Mouse (Mus musculus) Patski (cell line): ENCODE measurements around the gene Retnlg. TPM values are rescaled to one million over a fixed set of nuclear protein-coding genes. Genes with fewer than 3 reads are reported as not detected.
"Not testable (repeated sequence)": the region's sequence is repeated elsewhere in the genome, so short reads cannot be mapped to it uniquely, and the experiment has no call there.

Experiments used
- ATAC-seq: fragments of 100-300 bp; one replicate; pipeline ENCODE4 v1.8.0; 2021
- CTCF ChIA-PET: fragments of 350-600 bp; sonication (Branson Sonifier 250); formaldehyde crosslinking; loops from one replicate; lab custom pipeline; 2022; ENCODE audit warnings: inconsistent platforms; lab: Charles Lee
- POLR2A ChIA-PET: fragments of 350-600 bp; sonication (Branson Sonifier 250); formaldehyde crosslinking; loops from one replicate; lab custom pipeline; 2022; ENCODE audit warnings: antibody characterized with exemption, inconsistent platforms; lab: Charles Lee
- DNase-seq: peaks from one replicate; pipeline ENCODE4 v3.0.0-alpha.2; 2011; ENCODE audit warnings: low read depth, low spot score
- H3K27me3 ChIP-seq: fragments of 371-371 bp; one replicate; pipeline ENCODE4 v1.5.1; 2021
- CTCF ChIP-seq: fragments of 100-300 bp; IDR thresholded peaks from one replicate; pipeline ENCODE4 v1.5.1; 2021
- in situ Hi-C: fragments of 300-500 bp; cut with MboI; formaldehyde crosslinking; loops from 3 replicates; pipeline ENCODE4 v1.11.1; 2018; ENCODE audit warnings: low pct_unique_long_range_greater_than_20kb, mixed read lengths
- polyA plus RNA-seq: library from polyadenylated mRNA; unstranded; gene quantifications from one replicate; pipeline ENCODE4 v1.2.3, GENCODE M21; 2021

Retnlg gene
- not detected for polyA plus RNA-seq

GRCm38 (mm10) chr16:48872321-48872720 lies at the start of gene Retnlg:
Retnlg (plus strand) TSS chr16:48872621.
- TF ChIP-seq CTCF = no peak
- ATAC-seq = no peak
- DNase-seq = no peak
- ChIA-PET POLR2A (no interaction called here), CTCF (interaction anchor here (1.4 kb wide), 1 partner anchor 9 kb away, joined by 3 read pairs; no protein-coding TSS in a partner anchor)
- H3K27me3 ChIP-seq = peaks cover 8% of the 10 kb centered on the region
- in situ Hi-C loops = no loop called here

DNA sequence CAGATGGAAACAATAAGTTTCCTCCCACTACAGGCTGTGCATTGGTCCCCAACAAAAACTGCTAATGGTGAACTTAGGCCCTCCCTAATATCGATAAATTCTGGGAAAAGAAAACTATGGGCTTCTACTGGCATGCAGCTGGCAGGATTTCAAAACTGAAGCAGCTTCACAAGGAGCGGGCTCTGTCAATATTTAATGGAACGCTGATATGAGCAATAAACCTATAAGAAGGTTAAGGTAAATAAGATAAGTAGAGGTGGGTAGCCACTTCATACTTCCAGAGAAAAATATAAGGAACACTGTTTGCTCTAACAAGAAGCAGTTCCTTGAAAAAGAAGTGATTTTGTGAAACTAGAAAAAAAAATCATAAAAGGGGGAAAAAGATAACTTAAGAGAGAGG lies 45.9 kb upstream of the Retnlg start:
- ATAC-seq (no peak), DNase-seq (no peak)
- TF ChIP-seq CTCF = no peak
- H3K27me3 ChIP-seq = no peaks in the 10 kb centered on the region
- in situ Hi-C loops = no loop called here
- ChIA-PET CTCF (no interaction called here), POLR2A (no interaction called here)

- no peak for TF ChIP-seq CTCF
- CTCF ChIA-PET = no interaction called here
- in situ Hi-C loops = no loop called here
These were observed 44.8 kb upstream of the Retnlg start for GRCm38 (mm10) chr16:48827625-48828024.

DNA sequence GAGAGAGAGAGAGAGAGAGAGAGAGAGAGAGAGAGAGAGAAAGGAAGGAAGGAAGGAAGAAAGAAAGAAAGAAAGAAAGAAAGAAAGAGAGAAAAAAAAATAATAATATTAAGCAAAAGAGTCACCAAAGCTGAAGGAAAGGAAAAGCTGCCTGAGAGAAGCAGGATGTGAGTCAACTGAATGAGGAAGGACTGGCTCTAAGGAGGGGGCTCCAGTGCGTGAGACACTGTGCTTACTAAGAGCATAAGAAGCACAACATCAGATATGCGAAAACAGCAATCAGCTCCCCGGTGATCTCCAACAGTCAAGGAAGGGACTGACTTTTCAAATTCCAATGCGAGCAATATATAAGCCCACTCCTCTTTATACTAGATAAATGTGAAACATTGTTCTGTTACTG lies 43.4 kb upstream of the Retnlg start:
- CTCF ChIA-PET = no interaction called here

More at GRCm38 (mm10) chr16:48827625-48828024, 44.8 kb upstream of the Retnlg start:
- POLR2A ChIA-PET = no interaction called here
- no peaks in the 10 kb centered on the region for H3K27me3 ChIP-seq
- no peak for DNase-seq
- ATAC-seq = no peak

DNA sequence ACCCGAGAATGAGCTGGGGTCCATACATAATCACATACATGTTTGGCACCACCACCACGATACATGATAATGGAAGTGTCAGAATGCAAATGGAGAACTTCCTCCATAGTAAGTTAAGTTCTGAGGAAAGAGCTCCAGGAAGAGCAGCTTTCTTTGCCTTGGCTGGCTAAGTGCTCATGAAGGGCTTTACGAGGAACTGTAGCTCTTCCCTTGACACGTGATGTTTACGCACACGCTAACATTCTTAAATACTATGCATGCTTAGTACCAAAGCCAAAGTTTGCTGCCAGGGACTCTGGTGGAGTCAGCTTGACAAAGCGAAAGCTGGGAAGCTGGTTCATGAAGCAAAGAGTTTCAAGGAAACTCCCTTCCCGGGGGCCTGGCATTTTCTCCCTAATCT lies 40.4 kb upstream of the Retnlg start:
- no peak for TF ChIP-seq CTCF
- ChIA-PET CTCF (no interaction called here), POLR2A (no interaction called here)
- in situ Hi-C loops = no loop called here
- no peak for ATAC-seq
- no peaks in the 10 kb centered on the region for H3K27me3 ChIP-seq
- no peak for DNase-seq

More for the DNA sequence above, 43.4 kb upstream of the Retnlg start:
- no peaks in the 10 kb centered on the region for H3K27me3 ChIP-seq
- POLR2A ChIA-PET = no interaction called here
- in situ Hi-C loops = no loop called here
- no peak for TF ChIP-seq CTCF
- no peak for ATAC-seq
- DNase-seq = no peak

GRCm38 (mm10) chr16:48833626-48834025 lies 38.8 kb upstream of the Retnlg start:
- ATAC-seq, DNase-seq, H3K27me3 ChIP-seq, CTCF ChIA-PET, POLR2A ChIA-PET, in situ Hi-C loops: not testable (repeated sequence)

- ATAC-seq (no peak), DNase-seq (no peak)
- ChIA-PET POLR2A (no interaction called here), CTCF (no interaction called here)
- in situ Hi-C loops = no loop called here
- peaks cover under 1% of the 10 kb centered on the region for H3K27me3 ChIP-seq
- no peak for TF ChIP-seq CTCF
These were observed 30.2 kb upstream of the Retnlg start, which contains the start of gene Retnla for GRCm38 (mm10) chr16:48842266-48842665. Retnla (plus strand) TSS chr16:48842551.

GRCm38 (mm10) chr16:48843671-48844386 lies 28.6 kb upstream of the Retnlg start:
- ATAC-seq (no peak), DNase-seq (no peak)
- CTCF ChIA-PET = no interaction called here
- no peak for TF ChIP-seq CTCF
- in situ Hi-C loops = no loop called here
- H3K27me3 ChIP-seq = peaks cover 6% of the 10 kb centered on the region
- POLR2A ChIA-PET = no interaction called here

- H3K27me3 ChIP-seq, in situ Hi-C loops, CTCF ChIA-PET, DNase-seq, ATAC-seq, POLR2A ChIA-PET: not testable (repeated sequence)
These were observed 7.4 kb upstream of the Retnlg start for GRCm38 (mm10) chr16:48865004-48865403.

DNA sequence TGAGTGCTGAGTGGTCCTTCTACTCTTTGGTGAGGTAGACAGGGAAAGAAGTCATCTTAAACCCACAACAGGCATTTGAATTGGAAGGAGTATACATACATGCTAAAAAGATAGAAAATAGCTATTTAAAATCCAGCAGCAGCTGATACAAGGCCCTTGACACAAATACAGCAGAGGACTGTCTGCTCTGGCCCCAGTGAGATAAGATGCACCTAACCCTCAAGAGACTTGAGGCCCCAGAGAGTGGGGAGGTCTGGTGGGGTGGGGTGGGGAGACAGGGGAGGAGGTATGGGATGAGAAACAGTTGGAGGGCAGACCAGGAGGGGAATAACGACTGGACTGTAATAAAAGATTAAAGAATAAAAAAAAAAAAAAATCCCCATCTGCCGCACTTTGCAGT lies 4.7 kb upstream of the Retnlg start:
- DNase-seq (no peak), ATAC-seq (no peak)
- ChIA-PET CTCF (interaction anchor here (0.8 kb wide), 1 partner anchor 12 kb away, joined by 3 read pairs; no protein-coding TSS in a partner anchor), POLR2A (no interaction called here)
- in situ Hi-C loops = no loop called here
- H3K27me3 ChIP-seq = no peaks in the 10 kb centered on the region
- no peak for TF ChIP-seq CTCF

DNA sequence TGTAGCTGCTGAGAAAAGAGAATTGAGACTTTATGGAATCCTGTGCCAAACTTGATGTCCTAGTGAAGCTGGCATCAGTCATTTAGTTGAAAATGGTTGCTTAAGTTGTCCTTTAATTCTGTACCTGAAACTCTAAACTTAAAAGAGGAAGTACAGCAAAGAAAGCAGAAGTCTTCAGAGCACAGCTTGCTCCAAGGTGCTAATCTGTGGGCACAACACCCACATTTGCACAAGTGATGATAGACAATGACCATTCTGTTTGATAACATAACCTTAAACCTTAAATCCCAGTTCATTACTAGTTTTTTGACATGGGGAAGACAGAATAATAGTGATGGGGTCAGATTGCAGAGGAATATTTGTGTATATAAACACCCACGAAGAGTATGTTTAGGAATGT lies 3.8 kb upstream of the Retnlg start:
- in situ Hi-C loops = no loop called here
- POLR2A ChIA-PET = no interaction called here
- no peak for TF ChIP-seq CTCF
- DNase-seq (no peak), ATAC-seq (no peak)
- CTCF ChIA-PET = no interaction called here
- H3K27me3 ChIP-seq = no peaks in the 10 kb centered on the region
